Mouse (Mus musculus) cerebellum, postnatal 14 days (tissue): ENCODE data around the gene Cox4i2.
A peak's percentile ranks its signal among the peaks of the same experiment; 100 is the strongest.

Source experiments
- DNase-seq, 2 experiments: peaks; one replicate each; pipeline ENCODE4 v3.0.0; 2021; ENCODE audit warnings: mixed read lengths in 2 of 2

Gene Cox4i2

DNA sequence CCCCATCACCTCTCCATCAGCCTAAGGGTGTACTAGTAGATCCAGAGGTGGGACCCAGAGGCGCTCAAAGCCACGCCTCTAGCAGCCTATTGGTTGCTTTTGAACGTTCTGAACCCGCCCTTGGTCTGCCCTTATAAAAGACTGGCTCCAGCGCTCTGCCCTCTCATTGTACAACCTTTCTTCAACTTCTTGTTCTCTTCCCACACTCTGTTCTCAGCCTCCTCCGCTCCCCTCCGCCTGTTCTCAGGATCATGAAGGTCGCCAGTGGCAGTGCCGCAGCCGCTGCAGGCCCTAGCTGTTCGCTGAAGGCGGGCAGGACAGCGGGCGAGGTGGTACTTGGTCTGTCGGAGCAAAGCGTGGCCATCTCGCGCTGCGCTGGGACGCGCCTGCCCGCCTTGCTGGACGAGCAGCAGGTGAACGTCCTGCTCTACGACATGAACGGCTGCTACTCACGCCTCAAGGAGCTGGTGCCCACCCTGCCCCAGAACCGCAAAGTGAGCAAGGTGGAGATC lies 17.8 kb upstream of the Cox4i2 start, which contains the start of gene Id1:
TSS of gene Id1 (plus strand) at position 162 of the 512 bp plus-strand sequence.
- peak; percentile 51 to 61 for DNase-seq

DNA sequence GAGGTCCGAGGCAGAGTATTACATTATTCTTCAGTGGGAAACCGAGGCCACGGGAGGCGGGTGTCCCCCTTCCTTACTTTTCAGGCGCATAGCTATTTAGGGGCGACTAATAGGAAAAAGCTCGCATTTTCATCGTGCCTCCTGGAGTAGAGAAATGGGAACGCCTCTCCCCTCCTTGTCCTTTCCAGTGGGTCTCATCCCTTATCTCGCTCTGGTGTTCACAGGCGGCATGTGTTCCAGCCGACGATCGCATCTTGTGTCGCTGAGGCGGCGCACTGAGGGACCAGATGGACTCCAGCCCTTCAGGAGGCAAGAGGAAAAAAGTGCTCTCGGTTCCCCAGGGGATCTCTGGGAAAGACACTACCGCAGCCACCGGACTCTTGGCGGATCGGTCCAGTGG lies 17.2 kb upstream of the Cox4i2 start:
- DNase-seq, result peak; percentile 43 to 56

DNA sequence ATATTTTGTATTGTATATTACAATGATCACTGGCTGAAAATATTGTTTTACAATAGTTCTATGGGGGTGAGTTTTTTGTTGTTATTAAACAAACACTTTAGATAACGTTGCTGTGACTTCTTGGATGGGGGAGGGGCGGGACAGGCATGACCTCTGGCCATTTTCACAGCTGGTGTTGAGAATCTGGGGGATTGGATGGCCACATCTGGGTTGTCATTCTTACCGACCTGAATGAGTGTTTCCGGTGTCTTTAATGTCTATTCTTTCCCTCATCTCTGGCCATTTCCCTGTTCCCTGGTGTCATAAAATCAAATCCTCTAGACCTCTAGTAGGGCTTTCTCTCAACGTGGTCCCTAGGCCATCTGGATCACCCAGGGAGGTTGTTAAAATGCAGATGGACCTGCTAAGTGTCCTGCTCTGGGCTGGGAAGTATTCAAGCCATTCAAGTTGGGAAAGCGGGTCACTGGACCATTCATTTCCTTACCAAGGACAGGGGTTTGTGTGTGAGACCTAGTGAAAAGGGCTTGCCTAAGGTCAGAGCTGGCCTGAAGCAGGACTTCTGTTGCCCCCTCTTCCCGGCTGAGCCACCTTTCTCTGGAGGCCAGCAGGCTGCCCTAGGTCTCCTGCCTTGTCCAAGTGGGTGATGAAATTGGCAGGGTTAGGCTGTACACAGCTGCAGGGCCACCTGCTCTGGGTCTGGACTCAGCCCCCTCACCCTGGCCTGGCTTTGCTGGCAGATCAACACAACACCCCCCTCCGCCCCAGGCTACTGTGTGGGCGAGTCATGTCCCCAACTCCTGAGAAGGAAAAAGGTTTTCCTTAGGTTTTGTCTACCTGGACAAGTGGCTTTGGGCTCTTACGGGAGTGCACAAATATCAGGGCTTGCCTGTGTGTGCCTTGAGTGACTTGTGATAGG lies 16.4 kb upstream of the Cox4i2 start:
- peak in 1 of 2 experiments; percentile 40 for DNase-seq

DNA sequence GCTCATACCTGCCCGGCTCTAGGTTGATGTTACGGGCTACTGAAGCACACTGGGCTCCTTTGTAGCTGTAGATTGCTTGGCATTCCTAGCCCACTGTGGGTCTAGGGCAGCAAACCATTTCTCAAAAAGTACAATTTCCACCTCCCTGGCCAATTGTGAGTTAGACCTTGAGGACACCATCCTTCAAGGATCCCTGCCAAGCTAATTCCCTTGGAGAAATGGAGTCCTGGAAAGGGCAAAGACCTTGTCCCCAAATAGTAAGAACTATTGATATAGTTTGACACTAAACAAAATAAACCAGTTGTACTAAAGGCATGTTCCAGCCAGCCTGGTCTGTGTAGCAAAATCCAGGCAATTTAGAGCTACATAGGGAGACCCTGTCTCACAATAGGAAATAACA lies 15.6 kb upstream of the Cox4i2 start:
- DNase-seq, result no peak

GRCm38 (mm10) chr2:152739031-152739841 lies 14.7 kb upstream of the Cox4i2 start:
- peak; percentile 48 to 64 for DNase-seq

DNA sequence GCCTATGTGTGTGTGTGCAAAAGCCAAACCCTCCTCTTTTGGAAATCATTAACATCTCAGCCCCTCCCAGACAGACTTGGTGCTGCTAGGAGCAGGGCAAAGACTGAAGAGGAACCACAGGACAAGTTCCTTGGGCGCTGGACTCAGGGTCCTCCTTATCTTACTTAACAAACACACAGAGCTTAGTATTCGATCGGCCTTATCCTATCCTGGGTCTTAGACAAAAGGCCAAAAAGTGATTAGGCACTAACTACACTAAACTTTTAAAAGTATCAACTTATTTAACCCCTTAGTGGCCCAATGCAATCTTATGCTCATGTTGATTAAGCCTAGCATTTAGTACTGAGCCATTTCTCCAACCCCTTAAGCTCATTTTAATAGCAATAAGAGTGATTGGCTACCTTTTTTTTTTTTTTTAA lies 14.1 kb upstream of the Cox4i2 start:
- DNase-seq, result no peak

- no peak for DNase-seq
These were observed 13.5 kb upstream of the Cox4i2 start for GRCm38 (mm10) chr2:152740490-152740889.

DNA sequence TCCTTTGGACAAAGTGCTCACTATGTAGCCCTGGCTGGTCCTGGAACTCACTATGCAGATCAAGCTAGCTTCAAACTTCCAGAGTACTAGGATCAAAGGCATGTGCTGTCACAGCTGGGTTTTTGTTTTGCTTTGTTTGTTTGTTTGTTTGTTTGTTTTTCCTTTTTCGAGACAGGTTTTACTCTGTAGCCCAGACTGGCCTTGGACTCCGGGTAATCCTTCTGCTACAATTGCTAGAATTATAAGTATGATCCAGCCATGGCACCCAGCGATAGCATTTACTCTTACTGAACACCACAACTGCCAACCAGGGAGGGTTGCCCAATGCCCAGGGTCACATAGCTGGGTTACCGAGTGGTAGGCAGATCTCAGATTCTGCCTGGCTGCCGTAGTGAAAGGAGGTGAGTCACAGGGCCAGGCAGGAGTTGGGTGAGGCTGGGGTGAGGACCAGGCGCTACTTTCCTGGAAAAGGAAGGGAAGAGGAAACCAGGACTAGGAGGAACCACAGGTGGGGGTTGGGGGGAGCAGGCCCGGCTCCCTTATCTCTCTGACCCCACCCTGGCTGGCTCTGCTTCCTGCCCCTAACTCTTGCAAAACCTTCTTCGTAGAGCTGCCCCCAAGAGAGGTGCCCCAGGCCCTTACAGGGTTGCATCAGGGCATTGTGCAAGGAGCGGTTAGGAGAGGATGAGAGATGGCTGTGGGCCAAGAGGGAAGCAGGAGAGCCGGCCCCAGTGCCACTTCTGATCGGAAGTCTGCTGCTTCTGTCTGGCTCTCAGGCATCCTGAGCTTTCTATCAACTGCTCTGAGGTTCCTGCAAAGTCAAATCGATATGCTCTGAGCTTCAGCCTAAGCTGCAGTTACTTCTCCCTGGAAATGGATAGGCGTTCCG lies 12.6 kb upstream of the Cox4i2 start:
- peak; percentile 31 to 57 for DNase-seq

- peak; percentile 69 to 85 for DNase-seq
These were observed 11.5 kb upstream of the Cox4i2 start for GRCm38 (mm10) chr2:152742435-152742834.

- no peak for DNase-seq
These were observed 2.8 kb downstream of the Cox4i2 start for GRCm38 (mm10) chr2:152756474-152757393.

DNA sequence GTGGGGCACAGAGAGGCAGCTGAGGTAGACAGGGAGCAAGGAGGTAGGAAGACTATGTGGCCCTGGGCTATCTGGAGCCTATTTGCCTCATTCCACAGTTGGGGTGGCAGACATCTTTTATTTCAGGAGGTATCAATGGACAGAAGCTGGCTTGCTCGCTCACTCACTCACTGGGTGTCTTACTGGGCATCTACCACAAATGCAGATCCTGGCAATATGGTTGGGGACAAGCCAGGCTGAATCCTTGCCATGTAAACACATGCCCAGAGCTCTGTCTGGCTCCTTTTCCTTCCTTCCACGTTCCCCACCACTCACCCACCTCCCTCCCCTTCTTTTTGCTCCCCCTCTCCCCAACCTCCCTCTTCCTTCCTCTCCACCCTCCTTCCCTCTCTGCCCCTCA lies 3.5 kb downstream of the Cox4i2 start:
- DNase-seq, result peak; percentile 80 to 87

GRCm38 (mm10) chr2:152758351-152758750 lies 4.4 kb downstream of the Cox4i2 start:
- no peak for DNase-seq

GRCm38 (mm10) chr2:152763310-152763709 lies 9.3 kb downstream of the Cox4i2 start:
- no peak for DNase-seq

- DNase-seq, result peak in 1 of 2 experiments; percentile 40
These were observed 10.4 kb downstream of the Cox4i2 start for GRCm38 (mm10) chr2:152764172-152765044.

DNA sequence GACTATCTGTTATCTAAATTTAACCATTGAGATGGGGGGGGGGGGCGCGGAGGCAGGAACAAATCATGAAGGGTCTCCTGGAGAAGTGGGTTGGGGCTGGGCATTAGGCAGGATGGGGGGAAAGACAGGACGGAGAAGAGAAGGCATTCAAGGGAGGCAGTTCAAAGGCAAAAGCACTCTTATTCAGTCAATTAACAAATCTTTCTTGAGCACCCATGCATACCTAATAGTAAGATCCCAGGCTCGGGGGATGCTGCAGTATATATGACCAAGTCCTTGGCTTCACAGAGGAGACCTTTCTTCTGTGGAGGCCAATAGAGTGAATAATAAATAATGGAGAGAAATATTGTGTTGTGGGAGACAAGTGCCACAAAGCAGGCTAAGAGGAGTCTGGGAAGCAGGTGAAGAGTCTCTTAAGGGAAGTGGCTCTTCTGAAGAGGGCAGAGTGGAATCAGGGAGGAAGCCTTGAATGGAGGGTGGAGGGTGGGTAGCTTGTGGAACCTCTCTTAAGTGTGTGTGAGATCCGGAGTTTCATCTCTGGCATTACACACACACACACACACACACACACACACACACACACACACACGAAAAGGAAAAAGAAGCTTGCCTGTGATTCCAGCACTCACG lies 11.2 kb downstream of the Cox4i2 start:
- DNase-seq, result no peak

GRCm38 (mm10) chr2:152766387-152767123 lies 12.6 kb downstream of the Cox4i2 start:
- peak; percentile 91 to 96 for DNase-seq

- DNase-seq, result peak; percentile 48 to 62
These were observed 13.8 kb downstream of the Cox4i2 start for GRCm38 (mm10) chr2:152767618-152768271.

DNA sequence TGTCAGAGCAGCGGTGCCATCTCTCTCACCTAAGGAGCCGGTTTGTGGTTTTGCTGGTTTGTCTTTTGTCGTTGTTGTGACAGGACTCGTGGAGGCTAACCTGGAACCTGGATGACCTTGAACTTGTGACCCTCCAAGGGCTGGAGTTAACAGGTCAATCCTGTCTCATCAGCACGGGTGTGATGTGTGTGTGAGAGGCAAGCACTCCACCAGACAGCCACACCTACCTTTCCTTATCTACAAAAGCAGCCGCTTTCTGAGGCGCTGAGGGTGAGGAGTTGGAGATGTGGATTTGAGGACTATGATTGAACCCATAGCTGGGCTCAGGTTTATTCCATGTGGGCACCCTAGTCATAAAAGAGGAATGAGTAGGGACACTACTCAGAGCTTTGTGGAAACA lies 15.7 kb downstream of the Cox4i2 start:
- no peak for DNase-seq
